Mouse (Mus musculus): ENCODE results near the gene Fmnl2.

The Fmnl2 gene

DNA sequence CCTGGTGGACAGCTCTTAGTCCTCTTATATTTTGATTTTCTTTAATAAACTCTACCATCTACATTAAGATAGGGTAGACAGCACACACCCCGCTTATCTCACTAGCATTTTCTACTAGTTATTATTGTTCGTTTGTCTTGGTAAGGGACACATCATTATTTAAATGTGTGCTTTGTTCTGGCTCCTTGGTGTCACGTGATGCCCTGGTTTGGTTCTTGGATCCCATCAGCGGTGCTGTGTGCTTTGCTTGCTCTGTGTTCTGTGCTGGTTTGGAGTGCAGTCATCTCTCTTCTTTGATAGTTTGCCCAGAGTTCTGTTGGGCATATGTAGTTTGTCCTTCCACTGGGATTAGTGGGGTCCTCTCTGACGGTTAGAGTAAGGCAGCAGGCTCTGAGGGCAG is 57.9 kb downstream of the Fmnl2 start:
- DNase-seq (ENCODE audit: low read depth, low spot score): no peak
- H3K36me3 ChIP-seq (ENCODE audit: control insufficient read depth, insufficient read depth, low read length, poor library complexity, severe bottlenecking): no peaks in the 10 kb centered on the region

DNA sequence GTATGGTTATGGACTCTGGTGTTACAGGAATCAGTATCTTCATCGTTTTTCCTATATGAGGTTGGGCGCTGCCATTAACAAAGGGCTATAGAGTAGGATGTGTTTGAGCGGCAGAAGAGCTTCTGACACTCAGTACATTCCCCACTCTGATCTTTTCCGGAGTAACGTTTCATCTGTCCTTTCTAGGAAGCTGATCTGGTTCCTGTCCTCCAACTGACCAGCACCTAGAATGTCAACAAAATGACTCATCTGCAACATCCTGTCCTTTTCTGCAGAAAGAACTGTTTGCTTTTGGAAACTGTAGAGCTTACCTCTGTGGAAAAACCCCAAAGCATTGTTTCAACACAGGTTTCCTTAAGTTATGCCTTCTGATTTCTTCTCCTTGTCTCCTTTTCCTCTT is 60.4 kb downstream of the Fmnl2 start:
- Histone ChIP-seq H3K27me3 (ENCODE audit: control insufficient read depth, insufficient read depth, low read length, poor library complexity, severe bottlenecking) (no peaks in the 10 kb centered on the region), H3K36me3 (ENCODE audit: control insufficient read depth, insufficient read depth, low read length, poor library complexity, severe bottlenecking) (no peaks in the 10 kb centered on the region)
- no peak for DNase-seq (ENCODE audit: low read depth, low spot score)

More for the DNA sequence above, 57.9 kb downstream of the Fmnl2 start:
- no peaks in the 10 kb centered on the region for H3K27me3 ChIP-seq (ENCODE audit: control insufficient read depth, insufficient read depth, low read length, poor library complexity, severe bottlenecking)

DNA sequence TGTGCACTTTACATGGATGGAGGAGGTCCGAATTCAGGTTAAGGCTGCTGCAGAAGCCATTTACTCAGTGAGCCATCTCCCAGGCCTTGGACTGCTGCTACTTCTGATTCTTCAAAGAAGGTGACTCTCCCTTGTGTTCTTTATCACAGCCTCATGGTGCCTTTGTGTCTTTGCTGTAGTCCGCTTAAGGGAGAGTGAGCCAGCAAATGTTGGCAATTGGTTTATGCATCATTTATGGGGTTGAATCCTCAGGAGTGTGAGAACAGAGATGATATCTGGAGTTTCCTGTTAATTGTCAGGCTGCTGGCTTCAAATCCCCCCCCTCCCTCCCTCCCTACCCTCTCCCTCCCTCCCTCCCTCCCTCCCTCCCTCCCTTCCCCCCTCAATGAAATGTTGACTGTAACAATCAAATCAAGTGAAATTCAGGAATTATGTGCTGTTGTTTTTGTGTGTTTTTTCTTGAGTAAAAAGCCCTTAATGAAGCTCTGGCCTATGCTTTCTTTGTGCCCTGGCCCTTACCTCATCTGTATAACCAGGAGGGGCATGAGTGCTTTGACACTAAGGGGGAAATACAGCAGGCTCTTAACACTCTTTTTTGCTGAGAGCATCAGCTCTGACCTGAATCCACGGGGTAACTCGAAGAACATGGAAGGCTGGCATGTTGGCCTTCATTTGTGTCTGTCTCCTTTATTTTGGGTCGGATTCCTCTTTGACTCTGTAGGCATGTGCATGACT is 63.2 kb downstream of the Fmnl2 start:
- Histone ChIP-seq H3K27me3 (ENCODE audit: control insufficient read depth, insufficient read depth, low read length, poor library complexity, severe bottlenecking) (no peaks in the 10 kb centered on the region), H3K36me3 (ENCODE audit: control insufficient read depth, insufficient read depth, low read length, poor library complexity, severe bottlenecking) (no peaks in the 10 kb centered on the region)
- DNase-seq (ENCODE audit: low read depth, low spot score): no peak

GRCm38 (mm10) chr2:52925062-52925461 is 67.4 kb downstream of the Fmnl2 start:
- Histone ChIP-seq H3K27me3 (ENCODE audit: control insufficient read depth, insufficient read depth, low read length, poor library complexity, severe bottlenecking) (no peaks in the 10 kb centered on the region), H3K36me3 (ENCODE audit: control insufficient read depth, insufficient read depth, low read length, poor library complexity, severe bottlenecking) (no peaks in the 10 kb centered on the region)
- no peak for DNase-seq (ENCODE audit: low read depth, low spot score)

- H3K36me3 ChIP-seq (ENCODE audit: control insufficient read depth, insufficient read depth, low read length, poor library complexity, severe bottlenecking): no peaks in the 10 kb centered on the region
- H3K27me3 ChIP-seq (ENCODE audit: control insufficient read depth, insufficient read depth, low read length, poor library complexity, severe bottlenecking): no peaks in the 10 kb centered on the region
- no peak for DNase-seq (ENCODE audit: low read depth, low spot score)
Measured at GRCm38 (mm10) chr2:52927381-52927780, 69.7 kb downstream of the Fmnl2 start.

- no peaks in the 10 kb centered on the region for H3K27me3 ChIP-seq (ENCODE audit: control insufficient read depth, insufficient read depth, low read length, poor library complexity, severe bottlenecking)
- DNase-seq (ENCODE audit: low read depth, low spot score): no peak
Measured at GRCm38 (mm10) chr2:52927858-52928301, 70.2 kb downstream of the Fmnl2 start.

GRCm38 (mm10) chr2:52928401-52928800 is 70.7 kb downstream of the Fmnl2 start:
- H3K36me3 ChIP-seq (ENCODE audit: control insufficient read depth, insufficient read depth, low read length, poor library complexity, severe bottlenecking): no peaks in the 10 kb centered on the region
- no peaks in the 10 kb centered on the region for H3K27me3 ChIP-seq (ENCODE audit: control insufficient read depth, insufficient read depth, low read length, poor library complexity, severe bottlenecking)
- DNase-seq (ENCODE audit: low read depth, low spot score): no peak

More at GRCm38 (mm10) chr2:52927858-52928301, 70.2 kb downstream of the Fmnl2 start:
- H3K36me3 ChIP-seq (ENCODE audit: control insufficient read depth, insufficient read depth, low read length, poor library complexity, severe bottlenecking): no peaks in the 10 kb centered on the region

DNA sequence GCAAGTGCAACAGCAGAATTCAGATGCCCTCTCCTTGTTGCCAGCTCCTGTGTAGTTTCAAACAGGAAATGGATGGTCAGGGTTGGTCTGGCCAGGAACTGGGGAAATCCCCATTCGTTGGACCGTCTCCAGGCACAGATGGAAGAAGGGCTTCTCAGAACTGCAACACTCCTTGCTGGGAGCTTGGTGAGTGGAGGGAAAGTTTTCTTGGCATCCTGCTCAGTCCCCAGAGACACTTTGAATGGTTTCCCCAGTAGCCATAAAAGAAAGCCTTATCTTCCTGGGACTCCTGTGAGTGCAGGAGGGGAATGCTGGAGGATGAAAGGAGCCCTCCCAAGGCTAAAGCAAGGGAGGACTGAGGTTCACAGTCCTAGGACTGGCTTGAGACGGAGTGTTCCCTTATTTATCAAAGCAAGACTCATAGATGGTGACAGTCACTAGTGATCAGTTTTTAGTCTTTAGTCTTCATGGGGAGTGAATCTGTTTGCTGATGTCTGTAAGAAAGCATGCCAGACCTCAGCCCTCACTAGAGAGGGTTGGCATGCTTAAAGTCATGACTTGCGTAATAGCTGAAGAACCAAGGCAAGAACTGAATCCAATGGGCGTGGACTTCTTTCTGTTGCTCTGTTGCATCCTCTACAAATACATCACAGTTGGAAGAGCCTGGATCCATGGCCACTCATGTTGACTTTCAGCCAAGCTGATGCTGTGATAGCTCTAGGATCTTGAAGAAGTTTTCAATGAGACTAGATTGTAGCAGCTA is 72.6 kb downstream of the Fmnl2 start:
- DNase-seq (ENCODE audit: low read depth, low spot score): no peak
- Histone ChIP-seq H3K27me3 (ENCODE audit: control insufficient read depth, insufficient read depth, low read length, poor library complexity, severe bottlenecking) (no peaks in the 10 kb centered on the region), H3K36me3 (ENCODE audit: control insufficient read depth, insufficient read depth, low read length, poor library complexity, severe bottlenecking) (no peaks in the 10 kb centered on the region)

GRCm38 (mm10) chr2:52931315-52931714 is 73.7 kb downstream of the Fmnl2 start:
- DNase-seq (ENCODE audit: low read depth, low spot score): no peak
- Histone ChIP-seq H3K36me3 (ENCODE audit: control insufficient read depth, insufficient read depth, low read length, poor library complexity, severe bottlenecking) (no peaks in the 10 kb centered on the region), H3K27me3 (ENCODE audit: control insufficient read depth, insufficient read depth, low read length, poor library complexity, severe bottlenecking) (no peaks in the 10 kb centered on the region)

GRCm38 (mm10) chr2:52935906-52936305 is 78.2 kb downstream of the Fmnl2 start:
- Histone ChIP-seq H3K36me3 (ENCODE audit: control insufficient read depth, insufficient read depth, low read length, poor library complexity, severe bottlenecking) (no peaks in the 10 kb centered on the region), H3K27me3 (ENCODE audit: control insufficient read depth, insufficient read depth, low read length, poor library complexity, severe bottlenecking) (no peaks in the 10 kb centered on the region)
- DNase-seq (ENCODE audit: low read depth, low spot score): no peak

- Histone ChIP-seq H3K36me3 (ENCODE audit: control insufficient read depth, insufficient read depth, low read length, poor library complexity, severe bottlenecking) (no peaks in the 10 kb centered on the region), H3K27me3 (ENCODE audit: control insufficient read depth, insufficient read depth, low read length, poor library complexity, severe bottlenecking) (no peaks in the 10 kb centered on the region)
- no peak for DNase-seq (ENCODE audit: low read depth, low spot score)
Measured at GRCm38 (mm10) chr2:52938351-52939074, 80.9 kb downstream of the Fmnl2 start.

GRCm38 (mm10) chr2:52943644-52944423 is 86.2 kb downstream of the Fmnl2 start:
- Histone ChIP-seq H3K27me3 (ENCODE audit: control insufficient read depth, insufficient read depth, low read length, poor library complexity, severe bottlenecking) (no peaks in the 10 kb centered on the region), H3K36me3 (ENCODE audit: control insufficient read depth, insufficient read depth, low read length, poor library complexity, severe bottlenecking) (no peaks in the 10 kb centered on the region)
- DNase-seq (ENCODE audit: low read depth, low spot score): no peak

GRCm38 (mm10) chr2:52944594-52944993 is 86.9 kb downstream of the Fmnl2 start:
- no peak for DNase-seq (ENCODE audit: low read depth, low spot score)
- H3K27me3 ChIP-seq (ENCODE audit: control insufficient read depth, insufficient read depth, low read length, poor library complexity, severe bottlenecking): no peaks in the 10 kb centered on the region
- H3K36me3 ChIP-seq (ENCODE audit: control insufficient read depth, insufficient read depth, low read length, poor library complexity, severe bottlenecking): no peaks in the 10 kb centered on the region

DNA sequence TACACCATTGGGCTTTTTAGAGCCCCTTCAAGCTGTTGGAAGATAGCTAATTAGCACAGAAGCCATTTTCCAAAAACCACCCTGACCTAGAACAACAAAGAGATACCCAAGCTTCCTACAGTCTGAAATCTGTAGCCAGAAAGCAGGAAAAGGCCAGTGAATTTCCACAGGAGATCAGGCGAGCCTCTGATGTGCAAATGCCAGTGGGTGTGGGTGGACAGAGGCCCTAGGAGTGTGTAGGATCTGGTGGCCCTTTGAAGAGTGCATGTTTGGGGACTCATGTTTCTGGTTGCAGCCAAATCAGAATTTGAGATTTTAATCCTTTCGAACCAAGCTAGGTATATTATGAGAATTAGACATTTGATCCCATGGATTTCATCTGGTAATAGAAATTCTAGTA is 88.4 kb downstream of the Fmnl2 start:
- DNase-seq (ENCODE audit: low read depth, low spot score): no peak
- no peaks in the 10 kb centered on the region for H3K36me3 ChIP-seq (ENCODE audit: control insufficient read depth, insufficient read depth, low read length, poor library complexity, severe bottlenecking)
- H3K27me3 ChIP-seq (ENCODE audit: control insufficient read depth, insufficient read depth, low read length, poor library complexity, severe bottlenecking): no peaks in the 10 kb centered on the region
